Mouse (Mus musculus) bone marrow macrophage, adult 2 months (primary cell): ENCODE data around the gene H2-T23.

Experiments
- CTCF ChIP-seq: IDR thresholded peaks from 2 replicates; pipeline ENCODE4 v1.5.1; 2012; ENCODE audit warnings: low read depth, mild to moderate bottlenecking, low read length, moderate library complexity
- POLR2A ChIP-seq: IDR thresholded peaks from 2 replicates; pipeline ENCODE4 v1.6.1; 2012; ENCODE audit warnings: mild to moderate bottlenecking, low read depth, low read length, borderline replicate concordance

DNA sequence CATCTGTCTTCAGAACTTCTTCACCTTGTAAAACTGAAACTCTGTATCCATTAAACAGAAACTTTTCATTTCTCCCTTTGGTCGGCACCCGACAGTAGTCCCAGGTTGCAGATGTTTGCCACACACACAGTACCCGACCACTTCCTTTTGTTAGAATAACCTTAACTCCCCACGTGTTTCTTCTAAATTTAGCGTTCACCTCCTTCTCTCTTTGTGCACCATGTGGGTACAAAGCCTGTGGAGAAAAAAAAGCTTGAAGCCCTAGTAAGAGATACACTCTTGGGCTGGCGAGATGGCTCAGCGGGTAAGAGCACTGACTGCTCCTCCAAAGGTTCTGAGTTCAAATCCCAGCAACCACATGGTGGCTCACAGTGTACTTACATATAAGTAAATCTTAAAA lies 33.3 kb downstream of the H2-T23 start:
- TF ChIP-seq POLR2A = no peak
- TF ChIP-seq CTCF = no peak
